Mouse (Mus musculus): ENCODE results near the gene Orc5. TPM values are rescaled to one million over a fixed set of nuclear protein-coding genes. Genes with fewer than 3 reads are reported as not detected.
"Not testable (repeated sequence)": the region's sequence is repeated elsewhere in the genome, so short reads cannot be mapped to it uniquely, and the experiment has no call there.

The Orc5 gene
- polyA plus RNA-seq, 1 experiment = not detected

GRCm38 (mm10) chr5:22511824-22512223 is 38.4 kb downstream of the Orc5 start:
- Histone ChIP-seq H3K4me1 (ENCODE audit: control insufficient read depth, insufficient read depth, low read length) (no peaks in the 10 kb centered on the region), H3K4me3 (ENCODE audit: insufficient read depth, low read depth, low read length) (no peak overlapping the region), H3K27ac (ENCODE audit: insufficient read depth, low read depth, low read length) (no peak overlapping the region)
- 59% methylated on average over 8 of the region's 8 CpGs for WGBS
- TF ChIP-seq CTCF (IDR thresholded peaks at IDR 0.05; ENCODE audit: insufficient read depth, low read depth, low read length) (no peak), POLR2A (IDR thresholded peaks at IDR 0.05; ENCODE audit: insufficient read depth, low read depth, low read length) (no peak)

GRCm38 (mm10) chr5:22508560-22508959 is 41.7 kb downstream of the Orc5 start:
- Histone ChIP-seq H3K4me3 (ENCODE audit: insufficient read depth, low read depth, low read length) (no peak overlapping the region), H3K4me1 (ENCODE audit: control insufficient read depth, insufficient read depth, low read length) (no peaks in the 10 kb centered on the region), H3K27ac (ENCODE audit: insufficient read depth, low read depth, low read length) (no peak overlapping the region)
- TF ChIP-seq POLR2A (IDR thresholded peaks at IDR 0.05; ENCODE audit: insufficient read depth, low read depth, low read length) (no peak), CTCF (IDR thresholded peaks at IDR 0.05; ENCODE audit: insufficient read depth, low read depth, low read length) (no peak)
- WGBS = 89% methylated on average over 5 of the region's 5 CpGs

- Histone ChIP-seq H3K27ac (ENCODE audit: insufficient read depth, low read depth, low read length) (no peak overlapping the region), H3K4me1 (ENCODE audit: control insufficient read depth, insufficient read depth, low read length) (no peaks in the 10 kb centered on the region), H3K4me3 (ENCODE audit: insufficient read depth, low read depth, low read length) (no peak overlapping the region)
- 96% methylated on average over 5 of the region's 5 CpGs for WGBS
- TF ChIP-seq CTCF (IDR thresholded peaks at IDR 0.05; ENCODE audit: insufficient read depth, low read depth, low read length) (no peak), POLR2A (IDR thresholded peaks at IDR 0.05; ENCODE audit: insufficient read depth, low read depth, low read length) (no peak)
These were observed 50.8 kb downstream of the Orc5 start for GRCm38 (mm10) chr5:22499437-22499836.

GRCm38 (mm10) chr5:22491088-22491487 is 59.1 kb downstream of the Orc5 start:
- no peak overlapping the region for H3K4me3 ChIP-seq (ENCODE audit: insufficient read depth, low read depth, low read length)
- H3K4me1 ChIP-seq (ENCODE audit: control insufficient read depth, insufficient read depth, low read length) = no peaks in the 10 kb centered on the region
- TF ChIP-seq CTCF (IDR thresholded peaks at IDR 0.05; ENCODE audit: insufficient read depth, low read depth, low read length) (no peak), POLR2A (IDR thresholded peaks at IDR 0.05; ENCODE audit: insufficient read depth, low read depth, low read length) (no peak)
- no peak overlapping the region for H3K27ac ChIP-seq (ENCODE audit: insufficient read depth, low read depth, low read length)

- Histone ChIP-seq H3K4me3 (ENCODE audit: insufficient read depth, low read depth, low read length) (no peak overlapping the region), H3K4me1 (ENCODE audit: control insufficient read depth, insufficient read depth, low read length) (no peaks in the 10 kb centered on the region), H3K27ac (ENCODE audit: insufficient read depth, low read depth, low read length) (no peak overlapping the region)
- no peak for TF ChIP-seq CTCF (IDR thresholded peaks at IDR 0.05; ENCODE audit: insufficient read depth, low read depth, low read length)
- no peak for TF ChIP-seq POLR2A (IDR thresholded peaks at IDR 0.05; ENCODE audit: insufficient read depth, low read depth, low read length)
- WGBS = 82% methylated on average over 4 of the region's 4 CpGs
These were observed 61.1 kb downstream of the Orc5 start for GRCm38 (mm10) chr5:22489091-22489490.

GRCm38 (mm10) chr5:22486601-22487206 is 63.5 kb downstream of the Orc5 start:
- WGBS = 57% methylated on average over 6 of the region's 6 CpGs
- Histone ChIP-seq H3K4me1 (ENCODE audit: control insufficient read depth, insufficient read depth, low read length) (no peaks in the 10 kb centered on the region), H3K4me3 (ENCODE audit: insufficient read depth, low read depth, low read length) (no peak overlapping the region), H3K27ac (ENCODE audit: insufficient read depth, low read depth, low read length) (no peak overlapping the region)
- TF ChIP-seq POLR2A (IDR thresholded peaks at IDR 0.05; ENCODE audit: insufficient read depth, low read depth, low read length) (no peak), CTCF (IDR thresholded peaks at IDR 0.05; ENCODE audit: insufficient read depth, low read depth, low read length) (no peak)

- Histone ChIP-seq H3K27ac (ENCODE audit: insufficient read depth, low read depth, low read length) (no peak overlapping the region), H3K4me3 (ENCODE audit: insufficient read depth, low read depth, low read length) (no peak overlapping the region), H3K4me1 (ENCODE audit: control insufficient read depth, insufficient read depth, low read length) (no peaks in the 10 kb centered on the region)
- WGBS = 90% methylated on average over 1 of the region's 1 CpGs
- TF ChIP-seq POLR2A (IDR thresholded peaks at IDR 0.05; ENCODE audit: insufficient read depth, low read depth, low read length) (no peak), CTCF (IDR thresholded peaks at IDR 0.05; ENCODE audit: insufficient read depth, low read depth, low read length) (no peak)
These were observed 64.5 kb downstream of the Orc5 start for GRCm38 (mm10) chr5:22485764-22486163.

- TF ChIP-seq POLR2A (IDR thresholded peaks at IDR 0.05; ENCODE audit: insufficient read depth, low read depth, low read length) (no peak), CTCF (IDR thresholded peaks at IDR 0.05; ENCODE audit: insufficient read depth, low read depth, low read length) (no peak)
- WGBS = 90% methylated on average over 5 of the region's 5 CpGs
- H3K4me3 ChIP-seq (ENCODE audit: insufficient read depth, low read depth, low read length) = no peak overlapping the region
- H3K27ac ChIP-seq (ENCODE audit: insufficient read depth, low read depth, low read length) = no peak overlapping the region
- no peaks in the 10 kb centered on the region for H3K4me1 ChIP-seq (ENCODE audit: control insufficient read depth, insufficient read depth, low read length)
These were observed 67.7 kb downstream of the Orc5 start for GRCm38 (mm10) chr5:22482567-22482966.

GRCm38 (mm10) chr5:22472445-22472844 is 77.8 kb downstream of the Orc5 start:
- 93% methylated on average over 7 of the region's 11 CpGs for WGBS
- H3K27ac ChIP-seq (ENCODE audit: insufficient read depth, low read depth, low read length); H3K4me3 ChIP-seq (ENCODE audit: insufficient read depth, low read depth, low read length); H3K4me1 ChIP-seq (ENCODE audit: control insufficient read depth, insufficient read depth, low read length): not testable (repeated sequence)

- TF ChIP-seq CTCF (IDR thresholded peaks at IDR 0.05; ENCODE audit: insufficient read depth, low read depth, low read length) = no peak
- no peak for TF ChIP-seq POLR2A (IDR thresholded peaks at IDR 0.05; ENCODE audit: insufficient read depth, low read depth, low read length)
- H3K4me1 ChIP-seq (ENCODE audit: control insufficient read depth, insufficient read depth, low read length) = no peaks in the 10 kb centered on the region
- no peak overlapping the region for H3K27ac ChIP-seq (ENCODE audit: insufficient read depth, low read depth, low read length)
- no peak overlapping the region for H3K4me3 ChIP-seq (ENCODE audit: insufficient read depth, low read depth, low read length)
- WGBS = 73% methylated on average over 4 of the region's 4 CpGs
These were observed 79.0 kb downstream of the Orc5 start for GRCm38 (mm10) chr5:22471243-22471642.
